Mouse (Mus musculus) liver, embryonic 15.5 days (tissue): ENCODE measurements at regions not wholly inside any gene's neighbourhood (a gene's known extent, or its start where the extent isn't known, plus 50 kb on each side); places are given as distances from the start of the nearest gene placed in this dataset.

Experiments used
- ATAC-seq: fragments of 200-750 bp; cut with Nextera tagmentation; 2 replicates; pipeline ENCODE4 v1.8.0; 2017; ENCODE audit warnings: moderate number of reproducible peaks, mild to moderate bottlenecking, moderate library complexity; ENCODE audit not compliant: insufficient read depth
- H3K27ac ChIP-seq: fragments of 300-500 bp; sonication (generic); replicated peaks from 2 replicates; pipeline ENCODE4 v1.5.1; 2015; ENCODE audit warnings: mild to moderate bottlenecking, inconsistent platforms
- H3K27me3 ChIP-seq: fragments of 300-500 bp; sonication (generic); 2 replicates; pipeline ENCODE4 v1.6.1; 2015; ENCODE audit warnings: mild to moderate bottlenecking, inconsistent platforms
- H3K36me3 ChIP-seq: fragments of 300-500 bp; sonication (generic); replicated peaks from 2 replicates; pipeline ENCODE4 v1.6.1; 2015; ENCODE audit warnings: moderate library complexity, mild to moderate bottlenecking, inconsistent platforms
- H3K4me1 ChIP-seq: fragments of 300-500 bp; sonication (generic); replicated peaks from 2 replicates; pipeline ENCODE4 v1.6.1; 2015; ENCODE audit warnings: inconsistent platforms
- H3K4me2 ChIP-seq: fragments of 300-500 bp; sonication (generic); 2 replicates; pipeline ENCODE4 v1.6.1; 2015; ENCODE audit warnings: moderate library complexity, mild to moderate bottlenecking, inconsistent platforms
- H3K4me3 ChIP-seq: fragments of 300-500 bp; sonication (generic); replicated peaks from 2 replicates; pipeline ENCODE4 v1.5.1; 2015; ENCODE audit warnings: mild to moderate bottlenecking, inconsistent platforms
- H3K9ac ChIP-seq: fragments of 300-500 bp; sonication (generic); 2 replicates; pipeline ENCODE4 v1.6.1; 2015; ENCODE audit warnings: moderate library complexity, mild to moderate bottlenecking, inconsistent platforms
- H3K9me3 ChIP-seq: fragments of 300-500 bp; sonication (generic); replicated peaks from 2 replicates; pipeline ENCODE4 v1.6.1; 2016; ENCODE audit warnings: inconsistent platforms
- WGBS: fragments of 180-500 bp; shearing (Covaris S2); methylation state at CpG from one replicate; pipeline ENCODE4 v1.1.7; 2015; ENCODE audit warnings: mixed read lengths; ENCODE audit not compliant: insufficient replicate concordance; 5-methylcytosine and 5-hydroxymethylcytosine counted together

DNA sequence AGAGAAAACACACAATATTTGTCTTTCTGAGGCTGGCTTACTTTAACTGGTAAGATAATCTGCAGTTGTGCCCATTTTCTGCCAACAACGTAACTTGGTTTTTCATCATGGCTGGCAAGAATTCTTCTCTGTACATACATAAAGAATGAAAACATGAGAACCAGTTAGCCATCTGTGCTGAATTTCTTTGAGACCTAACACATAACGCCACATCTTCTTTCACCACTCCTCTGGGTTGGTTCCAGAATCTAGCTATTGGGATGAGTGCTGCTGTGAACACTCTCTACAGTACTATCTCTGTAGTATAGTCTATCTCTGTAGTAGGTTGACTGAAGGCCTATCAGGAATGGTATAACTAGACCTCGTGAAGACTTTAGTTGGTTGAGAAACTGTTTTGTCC is 132.1 kb downstream of the 1700020N01Rik start:
- Histone ChIP-seq H3K27ac (no peak overlapping the region), H3K4me3 (no peak overlapping the region), H3K36me3 (no peaks in the 10 kb centered on the region), H3K9ac (no peak overlapping the region), H3K4me2 (no peak overlapping the region), H3K27me3 (no peaks in the 10 kb centered on the region), H3K4me1 (no peaks in the 10 kb centered on the region), H3K9me3 (no peaks in the 10 kb centered on the region)
- no peak for ATAC-seq
- 65% methylated on average over 3 of the region's 3 CpGs for WGBS

DNA sequence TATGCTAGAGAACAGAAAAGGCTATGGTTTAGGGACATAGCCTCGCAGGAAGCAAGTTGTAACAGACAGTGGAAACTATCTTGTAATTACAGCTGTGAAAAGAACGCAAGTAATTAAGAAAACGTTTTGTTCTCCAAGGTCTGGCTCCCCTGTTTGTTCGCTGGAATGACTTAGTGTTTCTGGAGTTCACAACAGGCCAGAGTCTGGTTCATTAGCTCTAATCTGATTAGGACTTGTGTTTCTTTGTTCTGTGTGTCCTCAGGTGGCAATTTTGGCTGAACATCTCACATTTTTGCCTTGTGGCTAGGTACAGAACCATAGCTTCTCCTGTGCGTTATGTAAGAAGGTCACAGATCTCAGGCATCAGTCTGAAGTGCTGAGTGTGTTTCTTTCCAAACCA is 141.7 kb upstream of the Sgk1 start:
- no peaks in the 10 kb centered on the region for H3K27me3 ChIP-seq
- H3K36me3 ChIP-seq: no peaks in the 10 kb centered on the region
- no peak for ATAC-seq
- no peak overlapping the region for H3K4me3 ChIP-seq
- no peaks in the 10 kb centered on the region for H3K9me3 ChIP-seq
- 37% methylated on average over 5 of the region's 5 CpGs for WGBS
- H3K9ac ChIP-seq: no peak overlapping the region
- no peak overlapping the region for H3K27ac ChIP-seq
- H3K4me2 ChIP-seq: no peak overlapping the region
- no peaks in the 10 kb centered on the region for H3K4me1 ChIP-seq

- no peak for ATAC-seq
- Histone ChIP-seq H3K9me3 (no peaks in the 10 kb centered on the region), H3K4me3 (no peak overlapping the region), H3K36me3 (no peaks in the 10 kb centered on the region), H3K4me2 (no peak overlapping the region), H3K27ac (no peak overlapping the region), H3K27me3 (no peaks in the 10 kb centered on the region), H3K4me1 (no peaks in the 10 kb centered on the region), H3K9ac (no peak overlapping the region)
- 63% methylated on average over 8 of the region's 8 CpGs for WGBS
These were observed 140.4 kb upstream of the Sgk1 start for GRCm38 (mm10) chr10:21741575-21741974.

DNA sequence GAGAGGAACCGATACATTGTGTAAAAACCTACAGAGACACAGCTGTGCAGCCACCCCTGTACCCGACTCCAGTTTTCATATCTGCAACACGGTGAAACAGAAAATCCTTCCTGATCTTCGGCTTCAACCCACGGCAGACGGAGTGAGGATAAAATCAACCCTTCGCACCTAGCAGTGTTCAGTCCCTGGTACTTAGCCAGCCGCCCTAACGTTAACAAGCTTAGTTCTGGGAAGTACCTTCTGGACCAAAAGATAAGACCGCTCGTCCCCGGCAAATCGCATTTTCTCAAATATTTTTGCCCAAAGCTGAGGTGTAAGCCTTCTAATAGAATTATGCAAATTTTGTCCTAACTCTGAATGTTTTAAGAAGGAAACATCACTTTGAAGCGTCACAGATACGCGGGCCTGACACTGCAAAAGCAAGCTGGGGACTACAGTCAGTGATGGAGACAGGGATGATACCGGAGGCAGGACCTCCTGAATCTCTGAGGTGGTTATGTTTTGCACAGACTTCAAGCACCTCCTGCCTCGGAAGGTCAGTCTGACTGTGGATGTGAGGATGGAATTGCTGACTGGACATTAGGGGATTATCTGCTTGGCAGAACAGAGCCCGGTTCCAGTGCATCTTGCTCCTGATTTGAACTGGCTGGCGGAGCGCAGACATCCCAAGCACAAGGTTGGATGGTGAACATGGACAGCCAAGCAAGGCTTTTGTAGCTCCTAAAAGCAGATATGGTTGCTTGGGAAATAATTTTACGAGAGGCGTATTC is 139.8 kb upstream of the Sgk1 start:
- 64% methylated on average over 23 of the region's 23 CpGs for WGBS
- H3K27ac ChIP-seq: no peak overlapping the region

GRCm38 (mm10) chr10:21743396-21743795 is 138.6 kb upstream of the Sgk1 start:
- WGBS: 64% methylated on average over 4 of the region's 4 CpGs
- H3K36me3 ChIP-seq: no peaks in the 10 kb centered on the region
- ATAC-seq: no peak
- H3K9me3 ChIP-seq: no peaks in the 10 kb centered on the region
- H3K27ac ChIP-seq: no peak overlapping the region
- no peaks in the 10 kb centered on the region for H3K4me1 ChIP-seq
- H3K4me3 ChIP-seq: no peak overlapping the region
- H3K4me2 ChIP-seq: no peak overlapping the region
- H3K9ac ChIP-seq: no peak overlapping the region
- H3K27me3 ChIP-seq: no peaks in the 10 kb centered on the region

More for the DNA sequence above, 139.8 kb upstream of the Sgk1 start:
- no peaks in the 10 kb centered on the region for H3K27me3 ChIP-seq
- no peak overlapping the region for H3K4me2 ChIP-seq
- H3K4me1 ChIP-seq: no peaks in the 10 kb centered on the region
- no peak for ATAC-seq
- H3K36me3 ChIP-seq: no peaks in the 10 kb centered on the region
- no peaks in the 10 kb centered on the region for H3K9me3 ChIP-seq
- no peak overlapping the region for H3K4me3 ChIP-seq
- H3K9ac ChIP-seq: no peak overlapping the region

DNA sequence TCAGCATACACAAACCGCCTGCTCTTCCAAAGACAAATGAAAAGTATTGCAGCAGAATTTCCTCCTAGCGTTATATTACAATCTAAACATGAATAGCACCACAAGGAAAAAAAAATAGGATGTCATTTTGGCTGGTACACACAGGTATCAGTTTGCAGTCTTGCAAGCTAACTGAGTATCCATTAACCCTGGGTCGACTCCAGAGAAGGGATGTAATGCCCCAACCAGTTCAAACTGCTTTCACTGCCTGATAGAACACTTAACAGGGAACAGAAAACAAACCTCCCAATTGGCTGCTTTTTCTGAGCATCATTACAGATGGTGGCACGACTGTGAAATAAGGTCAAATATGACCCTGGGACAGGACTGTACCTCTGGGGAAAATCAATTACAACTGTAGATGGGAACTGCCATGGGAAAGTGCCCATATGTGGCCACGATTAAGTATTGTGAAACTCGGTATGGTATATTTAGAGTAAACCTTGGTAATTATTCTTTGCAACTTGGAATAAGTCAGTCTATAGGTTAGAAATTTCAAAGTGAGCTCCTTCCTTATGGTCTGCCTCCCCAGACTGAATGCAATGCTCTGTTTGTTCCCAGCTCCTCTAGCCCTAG is 137.5 kb upstream of the Sgk1 start:
- ATAC-seq: no peak
- H3K9ac ChIP-seq: no peak overlapping the region
- no peaks in the 10 kb centered on the region for H3K27me3 ChIP-seq
- WGBS: 54% methylated on average over 6 of the region's 6 CpGs
- H3K36me3 ChIP-seq: no peaks in the 10 kb centered on the region
- no peak overlapping the region for H3K27ac ChIP-seq
- H3K4me2 ChIP-seq: no peak overlapping the region
- no peak overlapping the region for H3K4me3 ChIP-seq
- H3K4me1 ChIP-seq: no peaks in the 10 kb centered on the region
- H3K9me3 ChIP-seq: no peaks in the 10 kb centered on the region

GRCm38 (mm10) chr10:21745940-21746487 is 136.0 kb upstream of the Sgk1 start:
- H3K9me3 ChIP-seq: no peaks in the 10 kb centered on the region
- H3K9ac ChIP-seq: no peak overlapping the region
- no peak for ATAC-seq
- no peak overlapping the region for H3K4me3 ChIP-seq
- H3K36me3 ChIP-seq: no peaks in the 10 kb centered on the region
- no peak overlapping the region for H3K4me2 ChIP-seq
- no peaks in the 10 kb centered on the region for H3K4me1 ChIP-seq
- H3K27ac ChIP-seq: no peak overlapping the region
- WGBS: 34% methylated on average over 4 of the region's 4 CpGs
- no peaks in the 10 kb centered on the region for H3K27me3 ChIP-seq

- no peak overlapping the region for H3K4me2 ChIP-seq
- 16% methylated on average over 9 of the region's 9 CpGs for WGBS
These were observed 135.3 kb upstream of the Sgk1 start for GRCm38 (mm10) chr10:21746713-21747112.

GRCm38 (mm10) chr10:21751326-21751725 is 130.7 kb upstream of the Sgk1 start:
- H3K27ac ChIP-seq: no peak overlapping the region
- 52% methylated on average over 6 of the region's 6 CpGs for WGBS
- no peak for ATAC-seq
- H3K4me2 ChIP-seq: no peak overlapping the region
- no peaks in the 10 kb centered on the region for H3K9me3 ChIP-seq
- H3K9ac ChIP-seq: no peak overlapping the region
- H3K4me3 ChIP-seq: no peak overlapping the region
- no peaks in the 10 kb centered on the region for H3K27me3 ChIP-seq
- H3K36me3 ChIP-seq: no peaks in the 10 kb centered on the region
- no peaks in the 10 kb centered on the region for H3K4me1 ChIP-seq

More at GRCm38 (mm10) chr10:21746713-21747112, 135.3 kb upstream of the Sgk1 start:
- Histone ChIP-seq H3K9ac (no peak overlapping the region), H3K27ac (no peak overlapping the region), H3K9me3 (no peaks in the 10 kb centered on the region), H3K27me3 (no peaks in the 10 kb centered on the region), H3K36me3 (no peaks in the 10 kb centered on the region), H3K4me3 (no peak overlapping the region), H3K4me1 (no peaks in the 10 kb centered on the region)
- no peak for ATAC-seq

- H3K4me3 ChIP-seq: no peak overlapping the region
- 64% methylated on average over 3 of the region's 3 CpGs for WGBS
These were observed 129.6 kb upstream of the Sgk1 start for GRCm38 (mm10) chr10:21752392-21752791.

DNA sequence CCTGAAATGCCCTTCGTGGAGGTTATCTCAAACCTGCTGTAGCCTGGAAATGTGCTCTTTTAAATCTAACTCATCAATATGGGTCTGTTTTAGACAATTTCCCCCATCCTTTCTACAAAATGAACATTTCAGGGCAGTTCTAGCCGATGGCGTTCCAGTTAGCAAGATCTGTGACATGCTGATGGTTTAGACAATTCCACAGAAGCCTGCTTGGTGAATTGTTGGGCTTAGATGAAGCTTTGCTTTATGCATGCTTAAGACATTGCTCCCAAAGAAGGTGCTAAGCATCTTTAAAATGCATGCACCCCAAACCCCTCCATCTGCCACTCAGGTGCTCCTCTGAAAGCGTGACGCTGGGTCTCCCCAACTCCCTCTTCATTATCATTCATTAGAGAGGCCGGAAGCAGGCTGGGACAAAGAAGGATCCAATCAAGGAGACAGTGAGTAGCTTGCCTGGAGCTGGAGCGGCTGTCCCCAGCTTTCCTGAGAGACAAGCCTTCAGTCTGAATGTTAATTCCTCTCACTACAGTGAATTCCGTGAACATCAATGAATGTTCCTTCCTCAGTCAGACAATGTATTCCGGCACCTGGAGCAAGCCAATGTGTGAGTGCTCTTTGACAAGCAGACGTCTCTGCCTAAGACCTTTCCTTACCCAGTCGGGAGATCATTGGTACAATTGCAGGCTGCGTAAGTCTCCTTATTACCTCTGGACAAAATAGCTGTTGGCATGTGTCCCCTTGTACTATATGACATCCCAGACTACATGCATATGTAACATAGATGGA is 127.0 kb upstream of the Sgk1 start:
- no peak for ATAC-seq

More at GRCm38 (mm10) chr10:21752392-21752791, 129.6 kb upstream of the Sgk1 start:
- Histone ChIP-seq H3K4me1 (no peaks in the 10 kb centered on the region), H3K4me2 (no peak overlapping the region), H3K27ac (no peak overlapping the region), H3K36me3 (no peaks in the 10 kb centered on the region), H3K9me3 (no peaks in the 10 kb centered on the region), H3K9ac (no peak overlapping the region), H3K27me3 (no peaks in the 10 kb centered on the region)
- ATAC-seq: no peak

More for the DNA sequence above, 127.0 kb upstream of the Sgk1 start:
- no peaks in the 10 kb centered on the region for H3K4me1 ChIP-seq
- H3K27me3 ChIP-seq: no peaks in the 10 kb centered on the region
- no peak overlapping the region for H3K4me3 ChIP-seq
- no peaks in the 10 kb centered on the region for H3K9me3 ChIP-seq
- no peak overlapping the region for H3K4me2 ChIP-seq
- H3K27ac ChIP-seq: no peak overlapping the region
- no peaks in the 10 kb centered on the region for H3K36me3 ChIP-seq
- 65% methylated on average over 12 of the region's 12 CpGs for WGBS
- H3K9ac ChIP-seq: no peak overlapping the region
